Mouse (Mus musculus) stomach, postnatal 0 days (tissue): ENCODE measurements around the gene Tsen2.

Experiments
- CTCF ChIP-seq: IDR thresholded peaks from 2 replicates; pipeline ENCODE4 v1.5.1; 2016; ENCODE audit warnings: antibody characterized with exemption, low read depth, mild to moderate bottlenecking, moderate library complexity
- EP300 ChIP-seq: optimal IDR thresholded peaks from 2 replicates; pipeline ENCODE3; 2016; ENCODE audit warnings: antibody characterized with exemption

DNA sequence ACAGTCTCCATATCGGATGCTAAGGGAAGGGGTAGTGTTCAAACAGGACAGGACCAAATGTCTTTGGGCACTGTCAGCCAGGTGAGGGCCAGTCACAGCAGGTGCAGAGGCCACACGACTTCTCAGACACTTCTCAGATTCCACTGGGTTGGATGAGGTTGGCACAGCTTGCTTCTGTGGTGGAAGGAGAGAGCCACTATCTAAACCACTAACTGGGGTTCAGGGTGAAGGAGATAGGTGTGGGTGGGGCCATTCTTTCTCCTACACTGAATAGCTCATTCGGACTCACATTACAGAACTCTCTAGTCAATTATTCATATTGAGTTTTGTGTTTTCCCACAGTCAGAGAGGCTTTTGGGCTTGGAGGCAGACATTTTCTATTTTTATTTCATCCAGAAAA is 51.2 kb downstream of the Tsen2 start:
- TF ChIP-seq EP300 (no peak), CTCF (no peak)
